Mouse (Mus musculus): ENCODE data around the gene Optn. TPM values are rescaled to one million over a fixed set of nuclear protein-coding genes. Genes with fewer than 3 reads are reported as not detected.

Gene Optn
- polyA plus RNA-seq, 1 experiment from 2014 or later: 7.1 TPM

- no peaks in the 10 kb centered on the region for H3K9me3 ChIP-seq (ENCODE audit: control insufficient read depth, low read length)
- H3K27me3 ChIP-seq (replicated peaks; ENCODE audit: control insufficient read depth, insufficient read depth, low read length): no peaks in the 10 kb centered on the region
- 76% methylated on average over 7 of the region's 7 CpGs for WGBS
- 0 out of 2 replicates have a peak, but pooled peaks cover 6% of the 10 kb centered on the region for H3K36me3 ChIP-seq (ENCODE audit: control insufficient read depth, insufficient read depth, low read length)
- no peak overlapping the region for H3K4me3 ChIP-seq (ENCODE audit: low read depth, low read length)
- DNase-seq (ENCODE audit: low spot score): no peak
- H3K4me1 ChIP-seq (ENCODE audit: control insufficient read depth, insufficient read depth, low read length): peaks cover 8% of the 10 kb centered on the region; the same call in 1 of the 2 replicates
- no peak overlapping the region for H3K27ac ChIP-seq (replicated peaks; ENCODE audit: low read depth, low read length)
- no peak for ATAC-seq (ENCODE audit: low read depth)
- H3K9ac ChIP-seq (ENCODE audit: low read depth, low read length): no peak overlapping the region
- H3K4me2 ChIP-seq (ENCODE audit: low read depth, low read length): no peak overlapping the region
Measured at GRCm38 (mm10) chr2:5014616-5015015, 49.2 kb downstream of the Optn start.

DNA sequence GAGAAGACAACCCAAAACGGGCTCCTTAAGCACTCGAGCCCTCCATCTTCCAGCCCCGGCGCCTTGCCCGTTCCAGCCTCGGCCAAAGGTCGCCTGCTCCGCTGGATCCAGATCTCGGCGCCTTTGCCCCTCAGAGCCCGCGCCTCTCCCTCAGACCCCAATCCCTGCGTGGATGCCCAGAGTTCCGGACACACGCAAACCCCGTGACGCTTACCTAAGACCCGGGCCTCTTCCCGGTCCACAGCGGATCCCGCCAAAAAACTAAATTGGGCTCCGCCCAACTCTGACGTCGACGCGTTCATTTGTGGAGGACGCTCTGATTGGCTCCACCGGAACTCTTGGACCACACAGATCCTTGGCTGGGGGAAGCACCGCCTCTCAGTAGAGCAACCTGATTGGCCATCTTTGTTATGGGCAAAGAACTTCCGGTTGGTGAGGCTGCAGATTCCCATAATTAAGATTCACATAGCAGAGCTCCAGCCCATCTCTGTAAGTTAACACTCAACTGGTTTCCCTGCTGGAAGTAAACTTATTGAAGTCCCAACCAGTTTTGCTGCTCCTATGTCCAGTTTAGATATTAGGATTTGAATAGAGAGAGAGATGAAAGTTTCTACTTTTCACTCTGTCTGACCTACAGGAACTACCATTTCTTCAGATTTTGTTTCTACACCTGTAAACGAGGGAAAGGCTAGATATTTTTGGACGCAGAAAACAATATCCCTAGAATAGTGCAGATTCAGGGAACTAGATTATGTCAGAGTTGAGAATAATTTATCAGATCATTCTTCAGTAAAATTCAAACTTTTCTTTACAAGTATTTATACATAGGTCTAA lies 51.1 kb downstream of the Optn start, which contains the start of gene Mcm10:
Gene Mcm10 (minus strand): TSS at position 301 of the 834 bp plus-strand sequence.
- ATAC-seq (ENCODE audit: low read depth): peak; percentile 100
- Histone ChIP-seq H3K4me3 (ENCODE audit: low read depth, low read length) (peak within 1 kb of the TSS; percentile 65), H3K9me3 (ENCODE audit: control insufficient read depth, low read length) (no peaks in the 10 kb centered on the region), H3K4me2 (ENCODE audit: low read depth, low read length) (peak within 1 kb of the TSS; percentile 59), H3K36me3 (ENCODE audit: control insufficient read depth, insufficient read depth, low read length) (peaks cover 16% of the 10 kb centered on the region), H3K9ac (ENCODE audit: low read depth, low read length) (peak within 1 kb of the TSS; percentile 67), H3K4me1 (ENCODE audit: control insufficient read depth, insufficient read depth, low read length) (peaks cover 8% of the 10 kb centered on the region; the same call in 1 of the 2 replicates), H3K27me3 (replicated peaks; ENCODE audit: control insufficient read depth, insufficient read depth, low read length) (no peaks in the 10 kb centered on the region), H3K27ac (replicated peaks; ENCODE audit: low read depth, low read length) (peak within 1 kb of the TSS; percentile 53; the same call in 1 of the 2 replicates)
- WGBS: 3% methylated on average over 32 of the region's 32 CpGs
- DNase-seq (ENCODE audit: low spot score): peak; percentile 99

GRCm38 (mm10) chr2:5011898-5012490 lies 51.9 kb downstream of the Optn start:
- peaks cover 23% of the 10 kb centered on the region for H3K36me3 ChIP-seq (ENCODE audit: control insufficient read depth, insufficient read depth, low read length)
- peaks cover 8% of the 10 kb centered on the region; the same call in 1 of the 2 replicates for H3K4me1 ChIP-seq (ENCODE audit: control insufficient read depth, insufficient read depth, low read length)
- no peak for ATAC-seq (ENCODE audit: low read depth)
- no peaks in the 10 kb centered on the region for H3K9me3 ChIP-seq (ENCODE audit: control insufficient read depth, low read length)
- H3K27ac ChIP-seq (replicated peaks; ENCODE audit: low read depth, low read length): no peak overlapping the region
- no peaks in the 10 kb centered on the region for H3K27me3 ChIP-seq (replicated peaks; ENCODE audit: control insufficient read depth, insufficient read depth, low read length)
- H3K9ac ChIP-seq (ENCODE audit: low read depth, low read length): peak overlapping the region; percentile 67
- 10% methylated on average over 8 of the region's 8 CpGs for WGBS
- no peak for DNase-seq (ENCODE audit: low spot score)
- peak overlapping the region; percentile 65 for H3K4me3 ChIP-seq (ENCODE audit: low read depth, low read length)
- H3K4me2 ChIP-seq (ENCODE audit: low read depth, low read length): peak overlapping the region; percentile 59

DNA sequence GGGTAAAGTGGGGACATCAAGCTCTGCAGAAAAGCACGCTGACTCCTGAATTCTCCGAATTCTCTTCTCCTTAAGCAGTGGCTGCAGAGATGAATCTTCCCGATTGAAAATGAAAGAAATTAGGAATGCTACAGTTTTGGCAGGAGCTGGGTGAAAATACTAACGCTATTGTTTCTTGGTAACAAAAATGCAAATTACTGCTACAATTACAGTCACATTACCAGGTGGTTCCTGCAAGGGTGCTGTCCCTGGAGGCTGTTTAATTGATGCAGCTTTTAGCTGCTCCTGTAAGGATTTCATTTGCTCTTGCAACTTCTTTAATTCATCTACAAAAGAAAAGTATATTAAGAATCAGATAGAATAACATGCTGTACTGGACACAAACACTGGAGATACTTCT lies 56.7 kb downstream of the Optn start:
- WGBS: 86% methylated on average over 4 of the region's 4 CpGs

DNA sequence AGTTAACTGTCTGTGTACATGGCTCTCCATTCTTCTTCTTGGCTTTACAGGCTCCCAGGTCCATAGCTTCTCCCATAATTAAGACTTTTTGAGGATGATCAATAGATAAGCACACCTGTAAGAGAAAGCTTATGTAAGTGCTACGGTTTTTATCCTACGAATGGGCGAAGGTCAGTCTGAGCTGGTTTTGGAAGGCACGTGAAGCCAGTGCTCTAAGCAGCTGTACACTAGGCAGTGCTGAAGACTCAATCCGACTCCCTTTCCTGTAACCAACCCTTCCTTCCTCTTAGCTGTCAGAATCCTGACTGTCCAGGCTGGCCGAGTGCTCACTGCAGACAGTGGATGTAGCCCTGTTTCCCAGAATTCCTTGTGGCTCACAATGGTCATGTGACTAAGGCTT lies 62.6 kb downstream of the Optn start:
- ATAC-seq (ENCODE audit: low read depth): no peak
- no peaks in the 10 kb centered on the region for H3K4me1 ChIP-seq (ENCODE audit: control insufficient read depth, insufficient read depth, low read length)
- H3K4me3 ChIP-seq (ENCODE audit: low read depth, low read length): no peak overlapping the region
- DNase-seq (ENCODE audit: low spot score): no peak
- H3K27me3 ChIP-seq (replicated peaks; ENCODE audit: control insufficient read depth, insufficient read depth, low read length): no peaks in the 10 kb centered on the region
- WGBS: 92% methylated on average over 6 of the region's 6 CpGs
- H3K9me3 ChIP-seq (ENCODE audit: control insufficient read depth, low read length): no peaks in the 10 kb centered on the region
- no peak overlapping the region for H3K9ac ChIP-seq (ENCODE audit: low read depth, low read length)
- no peak overlapping the region for H3K27ac ChIP-seq (replicated peaks; ENCODE audit: low read depth, low read length)
- no peak overlapping the region for H3K4me2 ChIP-seq (ENCODE audit: low read depth, low read length)
- H3K36me3 ChIP-seq (ENCODE audit: control insufficient read depth, insufficient read depth, low read length): peaks cover 48% of the 10 kb centered on the region

More for the DNA sequence above, 56.7 kb downstream of the Optn start:
- no peak for ATAC-seq (ENCODE audit: low read depth)
- no peaks in the 10 kb centered on the region for H3K27me3 ChIP-seq (replicated peaks; ENCODE audit: control insufficient read depth, insufficient read depth, low read length)
- peaks cover 8% of the 10 kb centered on the region; the same call in 1 of the 2 replicates for H3K4me1 ChIP-seq (ENCODE audit: control insufficient read depth, insufficient read depth, low read length)
- DNase-seq (ENCODE audit: low spot score): no peak
- no peak overlapping the region for H3K27ac ChIP-seq (replicated peaks; ENCODE audit: low read depth, low read length)
- H3K4me2 ChIP-seq (ENCODE audit: low read depth, low read length): no peak overlapping the region
- H3K36me3 ChIP-seq (ENCODE audit: control insufficient read depth, insufficient read depth, low read length): peaks cover 39% of the 10 kb centered on the region
- no peak overlapping the region for H3K9ac ChIP-seq (ENCODE audit: low read depth, low read length)
- H3K9me3 ChIP-seq (ENCODE audit: control insufficient read depth, low read length): no peaks in the 10 kb centered on the region
- H3K4me3 ChIP-seq (ENCODE audit: low read depth, low read length): no peak overlapping the region

DNA sequence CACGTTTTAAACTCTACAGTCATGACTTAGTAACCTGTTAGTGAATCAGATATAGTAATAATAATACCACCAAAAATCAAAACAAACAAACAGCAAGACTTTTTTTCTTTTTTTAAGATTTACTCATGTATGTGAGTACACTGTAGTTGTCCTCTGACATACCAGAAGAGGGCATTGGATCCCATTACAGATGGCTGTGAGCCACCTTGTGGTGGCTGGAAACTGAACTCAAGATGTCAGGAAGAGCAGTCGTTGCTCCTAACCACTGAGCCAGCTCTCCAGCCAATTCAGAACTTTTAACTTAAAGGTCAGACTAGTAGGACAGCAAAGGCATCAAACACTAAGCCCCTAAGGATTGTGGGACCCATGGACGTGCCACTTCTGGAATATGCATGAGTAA lies 64.9 kb downstream of the Optn start:
- no peak overlapping the region for H3K4me2 ChIP-seq (ENCODE audit: low read depth, low read length)
- H3K4me3 ChIP-seq (ENCODE audit: low read depth, low read length): no peak overlapping the region
- ATAC-seq (ENCODE audit: low read depth): no peak
- no peak overlapping the region for H3K27ac ChIP-seq (replicated peaks; ENCODE audit: low read depth, low read length)
- no peaks in the 10 kb centered on the region for H3K27me3 ChIP-seq (replicated peaks; ENCODE audit: control insufficient read depth, insufficient read depth, low read length)
- WGBS: 79% methylated on average over 3 of the region's 3 CpGs
- H3K4me1 ChIP-seq (ENCODE audit: control insufficient read depth, insufficient read depth, low read length): no peaks in the 10 kb centered on the region
- no peak for DNase-seq (ENCODE audit: low spot score)
- H3K9ac ChIP-seq (ENCODE audit: low read depth, low read length): no peak overlapping the region
- peaks cover 58% of the 10 kb centered on the region for H3K36me3 ChIP-seq (ENCODE audit: control insufficient read depth, insufficient read depth, low read length)
- H3K9me3 ChIP-seq (ENCODE audit: control insufficient read depth, low read length): no peaks in the 10 kb centered on the region

- ATAC-seq (ENCODE audit: low read depth) (no peak), DNase-seq (ENCODE audit: low spot score) (no peak)
- WGBS: 97% methylated on average over 6 of the region's 6 CpGs
- H3K4me2 ChIP-seq (ENCODE audit: low read depth, low read length): no peak overlapping the region
- no peak overlapping the region for H3K27ac ChIP-seq (replicated peaks; ENCODE audit: low read depth, low read length)
- peaks cover 58% of the 10 kb centered on the region for H3K36me3 ChIP-seq (ENCODE audit: control insufficient read depth, insufficient read depth, low read length)
- H3K27me3 ChIP-seq (replicated peaks; ENCODE audit: control insufficient read depth, insufficient read depth, low read length): no peaks in the 10 kb centered on the region
- H3K4me3 ChIP-seq (ENCODE audit: low read depth, low read length): no peak overlapping the region
- H3K9ac ChIP-seq (ENCODE audit: low read depth, low read length): no peak overlapping the region
- no peaks in the 10 kb centered on the region for H3K4me1 ChIP-seq (ENCODE audit: control insufficient read depth, insufficient read depth, low read length)
- H3K9me3 ChIP-seq (ENCODE audit: control insufficient read depth, low read length): no peaks in the 10 kb centered on the region
Measured at GRCm38 (mm10) chr2:4996421-4996824, 67.4 kb downstream of the Optn start.

GRCm38 (mm10) chr2:4995646-4996045 lies 68.2 kb downstream of the Optn start:
- ATAC-seq (ENCODE audit: low read depth) (no peak), DNase-seq (ENCODE audit: low spot score) (no peak)
- no peaks in the 10 kb centered on the region for H3K27me3 ChIP-seq (replicated peaks; ENCODE audit: control insufficient read depth, insufficient read depth, low read length)
- WGBS: 91% methylated on average over 11 of the region's 11 CpGs
- peaks cover 58% of the 10 kb centered on the region for H3K36me3 ChIP-seq (ENCODE audit: control insufficient read depth, insufficient read depth, low read length)
- no peak overlapping the region for H3K4me3 ChIP-seq (ENCODE audit: low read depth, low read length)
- no peaks in the 10 kb centered on the region for H3K9me3 ChIP-seq (ENCODE audit: control insufficient read depth, low read length)
- no peaks in the 10 kb centered on the region for H3K4me1 ChIP-seq (ENCODE audit: control insufficient read depth, insufficient read depth, low read length)
- no peak overlapping the region for H3K4me2 ChIP-seq (ENCODE audit: low read depth, low read length)
- H3K27ac ChIP-seq (replicated peaks; ENCODE audit: low read depth, low read length): no peak overlapping the region
- no peak overlapping the region for H3K9ac ChIP-seq (ENCODE audit: low read depth, low read length)

Measured in embryonic facial prominence, embryonic 14.5 days (tissue).